Mouse (Mus musculus) MEL (cell line): ENCODE measurements around the gene Endog. TPM values are rescaled to one million over a fixed set of nuclear protein-coding genes. Genes with fewer than 3 reads are reported as not detected.

Experiments used
- DNase-seq: peaks from one replicate; pipeline ENCODE4 v3.0.0; 2011; ENCODE audit warnings: low read depth, low spot score
- H3K27ac ChIP-seq: 2 replicates; pipeline ENCODE4 v1.5.1; 2012; ENCODE audit warnings: low read depth, mild to moderate bottlenecking, control low read depth, low read length, moderate library complexity; ENCODE audit not compliant: control insufficient read depth
- H3K27me3 ChIP-seq, 2 experiments: fragments of 150-350 bp in 1 of 2; sonication (generic) in 1 of 2; 2 replicates each; pipeline ENCODE4 v1.6.1; 2012; ENCODE audit warnings: low read length in 2 of 2, mild to moderate bottlenecking in 2 of 2, improper control_type of control experiment in 1 of 2, moderate library complexity in 1 of 2; ENCODE audit not compliant: insufficient read depth in 2 of 2, control insufficient read depth in 1 of 2
- H3K36me3 ChIP-seq, 2 experiments: 2 replicates each; pipeline ENCODE4 v1.6.1; 2012 to 2014; ENCODE audit warnings: low read length in 2 of 2, improper control_type of control experiment in 1 of 2, inconsistent platforms in 1 of 2, mild to moderate bottlenecking in 1 of 2; ENCODE audit not compliant: insufficient read depth in 2 of 2, control insufficient read depth in 1 of 2
- H3K4me1 ChIP-seq, 2 experiments: fragments of 150-350 bp in 1 of 2; sonication (generic) in 1 of 2; 2 replicates each; pipeline ENCODE4 v1.6.1; 2012; ENCODE audit warnings: low read length in 2 of 2, improper control_type of control experiment in 1 of 2, mild to moderate bottlenecking in 1 of 2; ENCODE audit not compliant: insufficient read depth in 2 of 2, control insufficient read depth in 1 of 2
- H3K4me3 ChIP-seq, 2 experiments: fragments of 150-350 bp in 1 of 2; sonication (generic) in 1 of 2; 2 replicates each; pipeline ENCODE4 v1.5.1; 2012; ENCODE audit warnings: low read depth in 2 of 2, low read length in 2 of 2, mild to moderate bottlenecking in 2 of 2, moderate library complexity in 2 of 2, control low read depth in 1 of 2, improper control_type of control experiment in 1 of 2; ENCODE audit not compliant: control insufficient read depth in 1 of 2, insufficient read depth in 1 of 2
- H3K79me2 ChIP-seq: 2 replicates; pipeline ENCODE4 v1.6.1; 2012; ENCODE audit warnings: mild to moderate bottlenecking, low read length, moderate library complexity; ENCODE audit not compliant: control insufficient read depth, poor library complexity, insufficient read depth
- H3K9ac ChIP-seq: 2 replicates; pipeline ENCODE4 v1.6.1; 2012; ENCODE audit warnings: low read depth, mild to moderate bottlenecking, control low read depth, low read length, moderate library complexity; ENCODE audit not compliant: control insufficient read depth, poor library complexity, severe bottlenecking
- H3K9me3 ChIP-seq: fragments of 150-350 bp; sonication (generic); replicated peaks from 2 replicates; pipeline ENCODE4 v1.6.1; 2012; ENCODE audit warnings: mild to moderate bottlenecking, low read length, improper control_type of control experiment, moderate library complexity; ENCODE audit not compliant: insufficient read depth
- BHLHE40 ChIP-seq: IDR thresholded peaks from 2 replicates; pipeline ENCODE4 v1.6.1; 2012; ENCODE audit warnings: low read depth, mild to moderate bottlenecking, inconsistent platforms, low read length, improper control_type of control experiment, borderline replicate concordance
- CHD1 ChIP-seq: IDR thresholded peaks from 2 replicates; pipeline ENCODE4 v1.6.1; 2012; ENCODE audit warnings: low read depth, mild to moderate bottlenecking, inconsistent platforms, low read length, improper control_type of control experiment
- CHD2 ChIP-seq: IDR thresholded peaks from 2 replicates; pipeline ENCODE4 v1.6.1; 2011; ENCODE audit warnings: low read length, improper control_type of control experiment
- CTCF ChIP-seq, 3 experiments: IDR thresholded peaks in 2 of 3; conservative IDR thresholded peaks in 1 of 3; 2 replicates each; pipeline ENCODE4 v1.5.1; 2011 to 2012; ENCODE audit warnings: low read length in 3 of 3, low read depth in 2 of 3, mild to moderate bottlenecking in 2 of 3, improper control_type of control experiment in 1 of 3, inconsistent platforms in 1 of 3, mixed read lengths in 1 of 3, moderate library complexity in 1 of 3; ENCODE audit not compliant: control insufficient read depth in 1 of 3, insufficient read depth in 1 of 3, poor library complexity in 1 of 3, severe bottlenecking in 1 of 3
- E2F4 ChIP-seq: IDR thresholded peaks from 2 replicates; pipeline ENCODE4 v1.6.1; 2011; ENCODE audit warnings: low read depth, low read length, improper control_type of control experiment, borderline replicate concordance
- ELF1 ChIP-seq: IDR thresholded peaks from 2 replicates; pipeline ENCODE4 v1.6.1; 2014; ENCODE audit warnings: low read depth, mild to moderate bottlenecking, inconsistent platforms, low read length, improper control_type of control experiment, moderate library complexity
- EP300 ChIP-seq, 2 experiments: IDR thresholded peaks; 2 replicates each; pipeline ENCODE4 v1.6.1; 2011; ENCODE audit warnings: improper control_type of control experiment in 2 of 2, low read length in 2 of 2, low read depth in 1 of 2, mild to moderate bottlenecking in 1 of 2
- ETS1 ChIP-seq: IDR thresholded peaks from 2 replicates; pipeline ENCODE4 v1.6.1; 2012; ENCODE audit warnings: low read depth, mild to moderate bottlenecking, inconsistent platforms, low read length, improper control_type of control experiment, moderate library complexity
- GABPA ChIP-seq: IDR thresholded peaks from 2 replicates; pipeline ENCODE4 v1.6.1; 2012; ENCODE audit warnings: low read depth, mild to moderate bottlenecking, inconsistent platforms, low read length, improper control_type of control experiment, moderate library complexity
- GATA1 ChIP-seq: IDR thresholded peaks from 2 replicates; pipeline ENCODE4 v1.6.1; 2011; ENCODE audit warnings: low read depth, low read length, improper control_type of control experiment
- HCFC1 ChIP-seq: IDR thresholded peaks from 2 replicates; pipeline ENCODE4 v1.6.1; 2012; ENCODE audit warnings: low read depth, mild to moderate bottlenecking, inconsistent platforms, low read length, improper control_type of control experiment, moderate library complexity
- JUND ChIP-seq: IDR thresholded peaks from 2 replicates; pipeline ENCODE4 v1.6.1; 2011; ENCODE audit warnings: low read depth, mild to moderate bottlenecking, improper control_type of control experiment, low read length
- KAT2A ChIP-seq: conservative IDR thresholded peaks from 2 replicates; pipeline ENCODE4 v1.6.1; 2012; ENCODE audit warnings: low read depth, low read length, improper control_type of control experiment, inconsistent platforms
- MAFK ChIP-seq: IDR thresholded peaks from 2 replicates; pipeline ENCODE4 v1.6.1; 2011; ENCODE audit warnings: low read depth, mild to moderate bottlenecking, low read length, improper control_type of control experiment, borderline replicate concordance
- MAX ChIP-seq: IDR thresholded peaks from 2 replicates; pipeline ENCODE4 v1.6.1; 2011; ENCODE audit warnings: low read length, improper control_type of control experiment
- MEF2A ChIP-seq: IDR thresholded peaks from 2 replicates; pipeline ENCODE4 v1.6.1; 2014; ENCODE audit warnings: low read depth, mild to moderate bottlenecking, inconsistent platforms, low read length, improper control_type of control experiment; ENCODE audit not compliant: poor library complexity, insufficient replicate concordance, severe bottlenecking; ENCODE audit errors: extremely low read depth
- MXI1 ChIP-seq: IDR thresholded peaks from 2 replicates; pipeline ENCODE4 v1.6.1; 2011; ENCODE audit warnings: mild to moderate bottlenecking, low read depth, low read length, improper control_type of control experiment
- MYB ChIP-seq: IDR thresholded peaks from 2 replicates; pipeline ENCODE4 v1.6.1; 2011; ENCODE audit warnings: mild to moderate bottlenecking, low read depth, low read length, improper control_type of control experiment
- MYC ChIP-seq: IDR thresholded peaks from 2 replicates; pipeline ENCODE4 v1.6.1; 2011; ENCODE audit warnings: low read depth, mild to moderate bottlenecking, low read length, improper control_type of control experiment, moderate library complexity
- NELFE ChIP-seq: IDR thresholded peaks from 2 replicates; pipeline ENCODE4 v1.6.1; 2011; ENCODE audit warnings: low read depth, low read length, improper control_type of control experiment
- NRF1 ChIP-seq: IDR thresholded peaks from 2 replicates; pipeline ENCODE4 v1.6.1; 2014; ENCODE audit warnings: low read depth, mild to moderate bottlenecking, inconsistent platforms, low read length, improper control_type of control experiment, moderate library complexity; ENCODE audit not compliant: poor library complexity, insufficient read depth, severe bottlenecking
- POLR2A ChIP-seq, 2 experiments: IDR thresholded peaks; 2 replicates each; pipeline ENCODE4 v1.6.1; 2011 to 2012; ENCODE audit warnings: low read length in 2 of 2, mild to moderate bottlenecking in 2 of 2, control low read depth in 1 of 2, improper control_type of control experiment in 1 of 2, low read depth in 1 of 2, moderate library complexity in 1 of 2; ENCODE audit not compliant: control insufficient read depth in 1 of 2, insufficient read depth in 1 of 2, poor library complexity in 1 of 2
- POLR2AphosphoS2 ChIP-seq: IDR thresholded peaks from 2 replicates; pipeline ENCODE4 v1.6.1; 2011; ENCODE audit warnings: low read length, improper control_type of control experiment
- POLR2AphosphoS5 ChIP-seq: IDR thresholded peaks from 2 replicates; pipeline ENCODE4 v1.6.1; 2012; ENCODE audit warnings: low read depth, borderline replicate concordance, mild to moderate bottlenecking, inconsistent platforms, low read length, moderate library complexity, mixed read lengths
- RAD21 ChIP-seq: IDR thresholded peaks from 2 replicates; pipeline ENCODE4 v1.6.1; 2011; ENCODE audit warnings: mild to moderate bottlenecking, low read depth, low read length, improper control_type of control experiment
- RCOR1 ChIP-seq: IDR thresholded peaks from 2 replicates; pipeline ENCODE4 v1.6.1; 2012; ENCODE audit warnings: low read depth, mild to moderate bottlenecking, inconsistent platforms, low read length, improper control_type of control experiment
- SIN3A ChIP-seq: IDR thresholded peaks from 2 replicates; pipeline ENCODE4 v1.6.1; 2012; ENCODE audit warnings: low read length, improper control_type of control experiment, inconsistent platforms
- SMC3 ChIP-seq: IDR thresholded peaks from 2 replicates; pipeline ENCODE4 v1.6.1; 2011; ENCODE audit warnings: low read depth, low read length, improper control_type of control experiment
- TBP ChIP-seq: IDR thresholded peaks from 2 replicates; pipeline ENCODE4 v1.8.0; 2011; ENCODE audit warnings: low read depth, low read length, improper control_type of control experiment
- TCF12 ChIP-seq: IDR thresholded peaks from 2 replicates; pipeline ENCODE4 v1.6.1; 2014; ENCODE audit warnings: low read depth, mild to moderate bottlenecking, inconsistent platforms, low read length, improper control_type of control experiment, moderate library complexity
- UBTF ChIP-seq: IDR thresholded peaks from 2 replicates; pipeline ENCODE4 v1.6.1; 2012; ENCODE audit warnings: low read depth, mild to moderate bottlenecking, inconsistent platforms, low read length, improper control_type of control experiment, moderate library complexity, borderline replicate concordance; ENCODE audit not compliant: insufficient read depth
- USF1 ChIP-seq: IDR thresholded peaks from 2 replicates; pipeline ENCODE4 v1.6.1; 2014; ENCODE audit warnings: low read depth, mild to moderate bottlenecking, inconsistent platforms, low read length, improper control_type of control experiment, moderate library complexity
- USF2 ChIP-seq, 2 experiments: IDR thresholded peaks; 2 replicates each; pipeline ENCODE4 v1.6.1; 2011 to 2012; ENCODE audit warnings: improper control_type of control experiment in 2 of 2, low read length in 2 of 2, borderline replicate concordance in 1 of 2, inconsistent platforms in 1 of 2, low read depth in 1 of 2, mild to moderate bottlenecking in 1 of 2; ENCODE audit not compliant: insufficient read depth in 1 of 2
- ZC3H11A ChIP-seq: IDR thresholded peaks from 2 replicates; pipeline ENCODE4 v1.6.1; 2012; ENCODE audit warnings: low read depth, mild to moderate bottlenecking, inconsistent platforms, low read length, improper control_type of control experiment
- ZKSCAN1 ChIP-seq: IDR thresholded peaks from 2 replicates; pipeline ENCODE4 v1.6.1; 2012; ENCODE audit warnings: low read depth, mild to moderate bottlenecking, inconsistent platforms, low read length, improper control_type of control experiment, moderate library complexity
- ZNF384 ChIP-seq: IDR thresholded peaks from 2 replicates; pipeline ENCODE4 v1.6.1; 2012; ENCODE audit warnings: low read depth, mild to moderate bottlenecking, inconsistent platforms, low read length, improper control_type of control experiment
- polyA plus RNA-seq, 2 experiments: library from polyadenylated mRNA; stranded (reverse) in 1 of 2; unstranded in 1 of 2; fragments of >175 nt in 1 of 2; fragments of >200 nt in 1 of 2; gene quantifications; 2 replicates each; pipeline versions ENCODE4 v1.2.1 to v1.2.4; 2012; ENCODE audit warnings: low replicate concordance in 2 of 2, low read depth in 1 of 2; ENCODE audit not compliant: insufficient read length in 2 of 2, insufficient read depth in 1 of 2, missing spikeins in 1 of 2
- total RNA-seq: library from RNA; depleted of rRNA; stranded (reverse); fragments of 300-350 nt; gene quantifications from 2 replicates; pipeline ENCODE4 v1.2.3, GENCODE M21; 2012; rRNA removed

Endog gene
- total RNA-seq = 27.2 and 27.9 TPM in 2 replicates
- 10 to 100 TPM in 1 of 2 experiments, not detected in 1; 19.4 TPM for polyA plus RNA-seq

DNA sequence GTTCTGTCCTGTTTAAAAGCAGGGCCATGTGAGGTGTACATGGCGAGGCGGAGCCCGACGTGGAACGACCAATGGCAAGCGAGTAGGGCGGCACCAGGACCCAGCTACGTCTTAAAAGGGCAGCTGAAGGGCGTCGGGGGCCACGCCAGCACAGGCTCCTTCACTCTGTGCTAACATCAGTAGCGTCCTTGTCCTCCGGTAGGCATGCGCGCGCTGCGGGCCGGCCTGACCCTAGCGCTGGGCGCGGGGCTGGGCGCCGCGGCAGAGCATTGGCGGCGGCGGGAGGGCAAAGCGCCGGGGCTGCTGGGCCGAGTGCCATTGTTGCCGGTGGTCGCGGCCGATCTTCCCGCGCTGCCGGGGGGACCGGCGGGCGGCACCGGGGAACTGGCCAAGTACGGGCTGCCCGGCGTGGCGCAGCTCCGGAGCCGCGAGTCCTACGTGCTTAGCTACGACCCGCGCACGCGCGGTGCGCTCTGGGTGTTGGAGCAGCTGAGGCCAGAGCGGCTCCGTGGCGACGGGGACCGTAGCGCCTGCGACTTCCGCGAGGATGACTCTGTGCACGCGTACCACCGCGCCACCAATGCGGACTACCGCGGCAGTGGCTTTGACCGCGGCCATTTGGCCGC is at the start of gene Endog:
Gene Endog, plus strand, starts transcription at position 123 of the 626 bp plus-strand sequence.
- DNase-seq = peak; percentile 94
- H3K4me1 ChIP-seq = no peaks in the 10 kb centered on the region
- no peaks in the 10 kb centered on the region for H3K27me3 ChIP-seq
- peak within 1 kb of the TSS; percentile 64 to 78 for H3K4me3 ChIP-seq
- peaks cover 0 to 2% of the 10 kb centered on the region in 2 experiments; a peak in 2 of 4 replicates for H3K36me3 ChIP-seq
- peak within 1 kb of the TSS; percentile 48 for H3K27ac ChIP-seq
- H3K9me3 ChIP-seq = no peaks in the 10 kb centered on the region
- H3K9ac ChIP-seq = peak within 1 kb of the TSS; percentile 81
- peaks cover 3% of the 10 kb centered on the region; the same call in 1 of the 2 replicates for H3K79me2 ChIP-seq
- TF ChIP-seq BHLHE40 = no peak
- no peak for TF ChIP-seq SMC3
- no peak for TF ChIP-seq CTCF (IDR thresholded peaks at IDR 0.05 in 2 of 3, conservative IDR thresholded peaks at IDR 0.05 in 1 of 3; ENCODE audit: control insufficient read depth in 1 of 3, insufficient read depth in 1 of 3, low read depth in 2 of 3, low read length in 3 of 3, poor library complexity in 1 of 3, severe bottlenecking in 1 of 3)
- TF ChIP-seq GABPA = no peak
- no peak for TF ChIP-seq UBTF
- no peak for TF ChIP-seq GATA1
- TF ChIP-seq POLR2AphosphoS2 = peak; percentile 91
- TF ChIP-seq MAX = peak; percentile 45; the same call in 1 of the 2 replicates
- TF ChIP-seq ZKSCAN1 = no peak
- peak; percentile 63 for TF ChIP-seq HCFC1
- peak; percentile 59; the same call in 1 of the 2 replicates for TF ChIP-seq SIN3A
- no peak for TF ChIP-seq JUND
- no peak for TF ChIP-seq ZNF384
- no peak for TF ChIP-seq MEF2A
- no peak for TF ChIP-seq KAT2A
- no peak for TF ChIP-seq CHD2
- TF ChIP-seq MYB = no peak
- no peak for TF ChIP-seq CHD1
- TF ChIP-seq MAFK = no peak
- no peak for TF ChIP-seq POLR2AphosphoS5
- peak; percentile 43; the same call in 1 of the 2 replicates for TF ChIP-seq USF1
- TF ChIP-seq RAD21 = no peak
- TF ChIP-seq ELF1 = no peak
- no peak for TF ChIP-seq ETS1
- TF ChIP-seq MXI1 = peak; percentile 78
- 0 out of 4 replicates have a peak, but pooled peaks of 1 of the 2 experiments have one; percentile 2 for TF ChIP-seq EP300 (IDR thresholded peaks at IDR 0.05; ENCODE audit: low read depth in 1 of 2, low read length in 2 of 2)
- TF ChIP-seq TBP = peak; percentile 96
- TF ChIP-seq NELFE = peak; percentile 99
- TF ChIP-seq RCOR1 = no peak
- peak; percentile 82 for TF ChIP-seq NRF1
- no peak for TF ChIP-seq ZC3H11A
- TF ChIP-seq USF2 (IDR thresholded peaks at IDR 0.05; ENCODE audit: borderline replicate concordance in 1 of 2, insufficient read depth in 1 of 2, low read depth in 1 of 2, low read length in 2 of 2) = no peak
- peak; percentile 94 to 98 for TF ChIP-seq POLR2A (IDR thresholded peaks at IDR 0.05; ENCODE audit: control insufficient read depth in 1 of 2, insufficient read depth in 1 of 2, low read depth in 1 of 2, low read length in 2 of 2, poor library complexity in 1 of 2)
- peak; percentile 48; the same call in 1 of the 2 replicates for TF ChIP-seq TCF12
- TF ChIP-seq MYC = no peak
- TF ChIP-seq E2F4 = no peak
